Mouse (Mus musculus) regulatory T cell (primary cell): ENCODE measurements around the gene Rftn2.

Experiments
- in situ Hi-C: fragments of 300-600 bp; cut with MboI, MseI; formaldehyde crosslinking; loops from one replicate; pipeline ENCODE4 v1.15.1; 2025; ENCODE audit warnings: high pct_unique_total_duplicates

The Rftn2 gene

GRCm38 (mm10) chr1:55212771-55213170 is 13.8 kb downstream of the Rftn2 start:
- in situ Hi-C loops: no loop called here

GRCm38 (mm10) chr1:55211081-55211480 is 15.5 kb downstream of the Rftn2 start:
- in situ Hi-C loops: no loop called here

GRCm38 (mm10) chr1:55210202-55210965 is 16.2 kb downstream of the Rftn2 start:
- in situ Hi-C loops: no loop called here

- in situ Hi-C loops: no loop called here
Observed at GRCm38 (mm10) chr1:55208500-55209140, 18.0 kb downstream of the Rftn2 start.

GRCm38 (mm10) chr1:55207561-55207960 is 19.0 kb downstream of the Rftn2 start:
- in situ Hi-C loops: no loop called here

GRCm38 (mm10) chr1:55205808-55206327 is 20.7 kb downstream of the Rftn2 start:
- in situ Hi-C loops: no loop called here

GRCm38 (mm10) chr1:55201850-55202752 is 24.5 kb downstream of the Rftn2 start:
- in situ Hi-C loops: no loop called here

- in situ Hi-C loops: no loop called here
Observed at GRCm38 (mm10) chr1:55198719-55199118, 27.9 kb downstream of the Rftn2 start.

GRCm38 (mm10) chr1:55196327-55197003 is 30.1 kb downstream of the Rftn2 start:
- in situ Hi-C loops: no loop called here

GRCm38 (mm10) chr1:55195021-55195420 is 31.6 kb downstream of the Rftn2 start:
- in situ Hi-C loops: no loop called here

GRCm38 (mm10) chr1:55194064-55194915 is 32.3 kb downstream of the Rftn2 start:
- in situ Hi-C loops: loop anchor here (5.0 kb wide), 1 partner anchor 42 kb away; no protein-coding TSS in a partner anchor

GRCm38 (mm10) chr1:55193316-55193715 is 33.3 kb downstream of the Rftn2 start:
- in situ Hi-C loops: loop anchor here (5.0 kb wide), 1 partner anchor 41 kb away; no protein-coding TSS in a partner anchor

GRCm38 (mm10) chr1:55192824-55193223 is 33.8 kb downstream of the Rftn2 start:
- in situ Hi-C loops: loop anchor here (5.0 kb wide), 1 partner anchor 41 kb away; no protein-coding TSS in a partner anchor

GRCm38 (mm10) chr1:55192015-55192414 is 34.6 kb downstream of the Rftn2 start:
- in situ Hi-C loops: loop anchor here (5.0 kb wide), 1 partner anchor 40 kb away; no protein-coding TSS in a partner anchor

GRCm38 (mm10) chr1:55186592-55187210 is 39.9 kb downstream of the Rftn2 start:
- in situ Hi-C loops: no loop called here

- in situ Hi-C loops: no loop called here
Observed at GRCm38 (mm10) chr1:55185718-55186117, 40.9 kb downstream of the Rftn2 start.

- in situ Hi-C loops: no loop called here
Observed at GRCm38 (mm10) chr1:55182392-55182791, 44.2 kb downstream of the Rftn2 start.

- in situ Hi-C loops: no loop called here
Observed at GRCm38 (mm10) chr1:55179917-55180566, 46.5 kb downstream of the Rftn2 start.

- in situ Hi-C loops: no loop called here
Observed at GRCm38 (mm10) chr1:55174558-55175034, 52.0 kb downstream of the Rftn2 start.
